Mouse (Mus musculus) thymus, postnatal 10 days (tissue): ENCODE measurements around the gene Gm10295.

Experiments
- DNase-seq, 2 experiments: peaks; one replicate each; pipeline ENCODE4 v3.0.0; 2021; ENCODE audit warnings: low spot score in 2 of 2

The Gm10295 gene

DNA sequence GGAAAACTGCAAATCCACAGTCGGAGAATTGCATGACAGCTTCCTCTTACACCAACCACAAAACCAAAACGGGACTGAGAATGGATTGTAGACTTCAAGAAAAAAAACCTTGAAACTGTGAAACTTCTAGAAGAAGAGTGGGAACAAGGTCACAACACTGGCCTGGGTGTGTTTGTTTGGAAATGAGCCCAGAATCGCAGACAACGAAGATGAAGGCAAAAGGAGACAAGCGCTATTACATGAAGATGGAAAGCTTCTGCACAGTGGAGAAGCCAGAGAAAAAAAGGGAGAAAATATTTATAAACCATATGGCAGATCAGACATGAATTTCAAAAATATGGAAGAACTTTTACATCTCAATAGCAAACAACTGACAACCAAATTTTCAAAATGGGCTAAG is 4.3 kb upstream of the Gm10295 start:
- no peak for DNase-seq

DNA sequence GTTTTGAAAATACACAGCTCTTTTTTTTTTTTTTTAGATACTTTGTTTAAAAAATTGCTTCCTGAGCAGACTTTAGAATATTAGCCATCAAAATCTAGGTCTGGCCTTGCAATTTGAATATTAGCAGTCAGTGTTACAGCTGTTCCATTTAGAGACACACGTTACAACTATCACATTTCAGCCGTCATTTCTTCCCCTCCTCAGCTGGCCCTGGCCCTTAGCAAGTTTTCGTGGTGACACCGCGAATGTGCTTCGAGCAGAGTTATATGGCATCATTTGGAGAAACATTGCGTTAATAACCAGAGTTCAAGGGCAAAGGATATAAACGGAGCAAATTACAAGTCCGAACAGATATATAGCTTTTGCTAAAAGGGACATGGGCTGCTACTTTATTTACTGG is 2.4 kb downstream of the Gm10295 start:
- no peak for DNase-seq

DNA sequence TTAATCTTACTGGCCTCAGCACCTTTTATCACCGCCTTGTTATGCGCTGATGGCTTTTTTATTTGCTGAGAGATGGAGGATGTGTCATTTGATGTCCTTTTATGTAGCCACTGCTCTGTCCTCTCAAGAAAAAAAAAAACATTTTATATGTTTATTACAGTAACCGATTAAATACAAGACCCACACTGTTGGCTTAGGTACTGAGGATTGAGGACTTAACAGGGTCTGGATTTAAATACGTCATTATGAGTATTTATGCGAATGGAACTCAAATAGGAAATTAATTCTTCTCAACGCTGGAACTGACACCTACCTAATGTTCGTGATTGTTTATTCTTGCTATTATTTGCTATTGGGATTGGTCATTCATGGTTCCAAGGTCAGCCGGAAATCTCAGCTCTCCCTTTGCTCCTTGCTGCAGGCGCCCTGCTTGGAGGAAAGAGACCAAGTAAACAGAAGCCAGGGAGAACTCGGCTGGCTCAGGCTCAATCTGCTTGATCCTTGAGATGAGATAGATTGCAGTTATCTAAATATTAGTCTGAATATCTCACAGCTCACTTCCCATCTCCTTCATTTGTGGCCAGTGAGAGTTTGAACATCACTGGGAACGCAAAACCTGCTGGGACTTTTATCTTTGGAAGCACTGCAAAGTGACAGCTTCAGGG is 26.2 kb downstream of the Gm10295 start:
- no peak for DNase-seq

DNA sequence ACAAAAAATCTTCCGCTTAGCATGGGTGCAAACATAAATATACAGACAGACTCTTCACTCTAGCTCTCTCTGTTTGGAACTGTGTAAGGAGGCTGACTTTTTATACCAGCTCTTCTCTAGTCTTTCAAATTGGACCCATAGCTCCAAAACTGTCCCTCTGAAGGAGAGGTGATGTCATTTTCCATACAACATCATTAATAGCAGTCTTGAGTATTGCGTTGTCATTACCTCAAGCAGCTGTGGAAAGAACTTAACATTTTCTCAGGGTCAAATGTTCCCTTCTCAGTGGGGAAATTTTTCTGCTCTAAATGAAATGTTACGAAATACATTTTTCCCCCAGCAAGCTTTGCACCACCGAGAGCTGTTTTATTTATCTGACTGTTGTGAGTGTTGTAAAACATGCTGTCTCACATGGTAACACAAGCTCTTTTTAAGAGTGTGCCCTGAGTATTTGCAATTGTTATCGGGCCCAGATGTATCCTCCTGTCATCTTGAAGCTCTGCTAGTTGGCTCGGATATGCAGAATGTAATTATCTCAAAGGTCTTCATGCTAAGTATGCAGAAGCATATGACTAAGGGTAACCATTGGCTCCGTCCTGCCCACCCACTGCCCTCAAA is 38.0 kb downstream of the Gm10295 start:
- no peak for DNase-seq

DNA sequence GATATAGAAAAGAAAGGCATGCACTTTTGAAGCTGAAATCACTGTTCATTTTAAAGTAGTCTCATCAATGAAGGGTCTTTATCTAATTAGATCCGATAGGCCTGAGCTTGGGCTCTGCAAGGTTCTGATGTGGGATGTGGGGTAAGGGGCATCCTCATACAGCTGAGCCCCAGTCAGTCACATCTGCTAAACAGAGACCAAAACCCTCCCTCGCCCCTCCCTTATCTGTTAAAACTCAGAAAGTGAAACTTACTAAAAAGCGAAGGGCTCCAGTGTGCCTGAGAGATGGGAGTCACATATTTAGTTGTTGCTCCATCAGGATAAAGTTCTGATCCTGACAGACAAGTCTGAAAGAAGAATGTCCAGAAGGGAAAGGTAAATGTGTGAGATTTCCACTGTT is 38.9 kb downstream of the Gm10295 start:
- DNase-seq = no peak

DNA sequence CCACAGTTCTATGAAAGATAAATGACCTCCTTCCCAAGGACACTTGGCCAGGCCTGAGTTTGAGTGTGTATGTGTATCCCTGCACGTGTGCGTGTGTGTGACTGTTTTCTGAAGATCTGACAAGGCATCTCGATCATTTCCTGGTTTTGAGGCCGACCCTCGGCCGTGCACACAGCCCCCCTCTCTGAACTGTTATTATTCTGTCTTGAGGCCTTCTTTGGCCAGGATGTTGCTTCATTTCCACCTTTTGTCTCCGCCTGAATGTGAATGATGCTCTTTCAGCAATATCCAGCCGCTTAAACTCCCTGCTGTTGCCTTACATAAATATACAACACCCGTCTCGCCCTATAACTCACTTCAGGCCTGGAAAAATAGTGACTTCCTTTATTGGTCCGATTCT is 39.9 kb downstream of the Gm10295 start:
- no peak for DNase-seq

DNA sequence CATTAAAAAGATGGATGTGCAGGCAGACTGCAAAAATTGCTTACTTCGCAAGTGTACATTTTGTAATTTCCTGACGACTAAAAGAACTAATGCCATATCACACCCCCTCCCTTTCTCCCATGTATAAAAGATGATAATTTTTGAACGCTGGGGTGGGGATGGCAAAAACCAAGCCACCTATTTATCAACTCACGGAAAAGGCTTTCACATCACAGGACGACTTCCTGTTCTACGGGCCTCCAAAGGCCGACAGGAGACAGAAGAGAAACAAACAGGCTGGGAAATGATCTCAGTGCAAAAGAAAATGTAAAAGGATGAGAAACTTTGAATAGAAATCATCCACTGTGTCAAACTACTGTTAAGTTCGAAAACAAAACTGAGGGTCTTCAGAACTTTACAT is 43.2 kb downstream of the Gm10295 start:
- no peak for DNase-seq

DNA sequence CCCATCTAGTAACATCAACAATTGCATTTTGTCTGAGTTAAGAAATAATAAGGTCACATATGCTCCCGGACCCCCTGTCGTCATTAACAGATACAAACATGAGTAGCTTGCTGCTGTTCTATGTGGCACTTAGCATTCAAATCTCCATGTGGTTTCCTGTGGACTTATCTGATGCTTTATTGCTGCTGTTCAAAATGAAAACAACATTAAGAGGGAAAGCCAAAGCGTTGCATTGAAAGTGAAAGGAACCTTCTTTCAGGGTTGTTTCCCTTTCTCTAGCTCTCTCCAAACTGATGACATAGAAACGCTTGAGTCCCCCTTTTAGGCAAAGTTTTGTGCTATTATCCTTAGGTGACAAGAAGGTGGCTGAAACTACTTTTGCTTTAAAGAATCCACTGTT is 48.6 kb downstream of the Gm10295 start:
- no peak for DNase-seq
